Mouse (Mus musculus) thymus, postnatal 25 days (tissue): Measurements from ENCODE around the gene Psmb5.

Experiments
- DNase-seq: peaks from one replicate; pipeline ENCODE4 v3.0.0; 2022

The Psmb5 gene

DNA sequence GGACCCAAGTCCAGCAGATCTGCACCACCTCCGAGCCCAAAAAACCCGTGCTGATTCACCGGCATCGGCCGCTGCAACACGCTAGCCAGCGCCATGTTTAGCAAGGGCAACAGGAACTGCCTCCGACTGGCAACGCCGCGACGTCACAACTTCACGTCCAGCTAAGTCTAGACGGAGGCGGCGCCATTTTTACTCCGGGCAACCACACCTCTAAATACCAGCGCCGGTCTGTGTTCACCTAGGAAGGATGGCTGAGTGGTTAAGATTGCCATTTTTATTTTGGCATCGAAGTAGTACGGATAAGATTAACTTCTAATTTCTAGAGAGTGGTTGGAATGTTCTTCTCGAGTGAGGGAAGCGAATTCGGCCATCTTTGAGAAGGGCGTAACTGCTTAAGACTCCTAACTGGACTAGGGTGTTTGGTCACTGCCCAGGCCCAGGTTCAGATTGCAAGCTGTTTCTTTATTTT is at the start of gene Psmb5:
TSS of gene Psmb5 (minus strand) at position 126 of the 469 bp plus-strand sequence.
- DNase-seq, result peak; percentile 86

- DNase-seq, result no peak
Observed at GRCm38 (mm10) chr14:54664477-54665222, 46.8 kb upstream of the Psmb5 start.

GRCm38 (mm10) chr14:54660009-54660408 is 42.2 kb upstream of the Psmb5 start:
- DNase-seq, result no peak

DNA sequence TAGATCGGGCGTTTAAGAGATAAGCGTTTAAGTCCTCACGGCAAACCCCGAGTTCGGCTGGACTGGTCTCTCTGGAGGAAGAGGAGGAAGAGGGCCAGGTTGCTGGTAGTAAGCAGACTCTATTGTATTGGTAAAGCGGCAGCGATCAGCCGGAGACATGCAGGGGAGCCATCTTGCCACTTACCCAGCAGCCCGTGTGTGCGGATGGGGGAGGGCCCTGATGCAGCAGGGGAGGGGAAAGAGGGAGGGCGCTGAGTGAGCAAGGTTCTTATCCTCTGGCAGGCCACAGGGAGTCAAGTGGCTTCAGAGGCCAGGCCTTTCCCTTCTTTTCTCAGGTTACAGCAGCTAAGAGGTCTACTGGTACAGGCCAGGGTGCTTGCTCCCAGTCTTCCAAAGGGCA is 35.7 kb upstream of the Psmb5 start:
- DNase-seq, result peak; percentile 86

DNA sequence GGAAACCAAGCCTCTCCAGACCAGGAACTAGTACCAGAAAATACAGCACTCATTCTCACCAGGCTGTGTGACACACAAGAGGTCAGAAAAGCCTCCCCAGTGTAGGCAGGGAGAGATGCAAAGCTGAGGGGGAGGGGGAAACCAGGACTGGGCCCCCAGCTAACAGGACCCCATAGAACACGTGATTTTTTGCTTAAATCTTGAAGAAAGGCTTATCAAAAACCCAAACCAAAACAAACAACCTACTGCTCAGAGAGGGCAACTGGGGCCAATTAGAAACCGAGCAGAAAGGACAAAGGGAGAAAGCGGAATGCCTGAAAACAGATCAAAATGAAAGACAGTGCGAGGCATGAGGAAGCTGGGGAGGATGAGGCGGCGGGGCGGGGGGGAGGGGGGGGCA is 35.0 kb upstream of the Psmb5 start:
- peak; percentile 22 for DNase-seq

GRCm38 (mm10) chr14:54651556-54651955 is 33.7 kb upstream of the Psmb5 start:
- no peak for DNase-seq

DNA sequence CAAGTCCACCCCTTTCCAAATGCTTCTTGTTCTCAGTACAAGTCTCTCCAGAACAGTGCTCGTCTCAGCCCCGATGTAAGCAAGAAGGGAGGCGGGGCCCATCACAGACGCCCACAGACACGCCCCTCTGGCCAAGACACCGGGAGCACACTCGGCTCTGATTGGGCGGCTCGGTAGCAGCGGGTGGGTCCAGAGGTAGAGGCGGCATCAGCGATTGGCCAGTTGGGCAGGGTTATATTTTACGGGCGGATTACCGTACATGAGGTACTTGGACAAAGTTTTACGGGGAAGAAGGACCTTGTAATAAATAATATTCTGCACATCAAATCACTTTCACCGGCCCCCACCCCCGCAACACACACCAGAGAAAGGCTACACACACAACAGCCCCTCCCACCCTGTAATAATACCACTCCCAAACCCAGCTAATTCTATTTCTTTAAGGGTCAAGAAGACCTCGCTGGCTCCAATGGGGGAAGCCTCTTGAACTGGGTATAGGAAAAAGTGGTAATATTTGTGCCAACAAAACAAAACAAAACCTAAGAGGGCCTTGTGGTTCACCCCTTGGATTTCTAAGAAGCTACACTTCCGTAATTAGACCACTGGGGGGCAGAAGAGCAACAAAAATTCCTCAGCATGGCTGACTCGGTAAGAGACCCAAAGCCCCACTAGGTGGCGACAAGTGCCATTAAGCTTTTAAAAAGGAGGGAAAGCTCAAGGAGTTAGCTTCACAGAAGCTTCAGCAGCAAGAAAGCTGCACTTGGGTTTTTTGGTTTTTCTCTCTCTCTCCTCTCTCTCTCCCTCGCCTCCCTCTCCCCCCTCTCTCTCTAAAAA is 33.0 kb upstream of the Psmb5 start:
- DNase-seq, result peak; percentile 90

DNA sequence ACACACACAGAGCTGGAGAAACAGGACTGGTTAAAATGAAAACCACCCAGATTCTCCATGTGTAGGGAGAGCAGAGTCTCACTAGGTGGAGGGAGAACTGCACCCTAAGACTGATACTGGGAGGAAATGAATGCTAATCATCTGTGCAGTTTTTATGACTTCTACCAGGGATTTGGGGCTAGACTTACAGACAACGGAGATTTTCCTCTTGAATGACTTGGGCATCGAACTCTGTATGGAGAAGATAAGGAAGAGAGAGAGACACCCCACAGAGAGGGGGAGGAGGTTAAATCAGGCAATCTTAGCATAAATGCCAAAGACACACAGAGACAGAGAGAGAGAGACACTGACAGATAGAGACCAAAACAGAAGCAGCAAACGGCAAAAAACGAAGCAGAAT is 30.1 kb upstream of the Psmb5 start:
- DNase-seq, result no peak

- no peak for DNase-seq
Observed at GRCm38 (mm10) chr14:54646898-54647636, 29.2 kb upstream of the Psmb5 start.

DNA sequence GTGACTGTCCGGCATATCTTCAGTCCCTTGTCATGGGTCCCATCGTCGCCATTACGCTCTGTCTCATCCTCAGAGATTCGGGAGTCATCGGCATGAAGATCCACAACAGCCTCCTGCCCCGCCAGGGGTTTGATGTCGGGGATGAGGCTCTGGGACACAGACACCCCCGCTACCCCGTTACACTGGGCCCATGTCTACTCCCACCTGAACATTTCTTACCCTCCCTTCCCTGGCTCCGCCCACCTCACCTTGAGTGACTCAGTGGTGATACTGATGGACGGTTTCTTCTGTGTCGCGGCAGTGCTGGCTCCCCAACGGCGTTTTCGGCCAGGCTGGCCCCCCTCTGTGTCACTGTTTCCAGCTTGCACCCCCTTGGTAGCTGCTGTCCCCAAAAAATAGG is 28.6 kb upstream of the Psmb5 start:
- no peak for DNase-seq

- DNase-seq, result no peak
Observed at GRCm38 (mm10) chr14:54644294-54644693, 26.5 kb upstream of the Psmb5 start.

- no peak for DNase-seq
Observed at GRCm38 (mm10) chr14:54643011-54643410, 25.2 kb upstream of the Psmb5 start.

- no peak for DNase-seq
Observed at GRCm38 (mm10) chr14:54642224-54642944, 24.6 kb upstream of the Psmb5 start.

- peak; percentile 94 for DNase-seq
Observed at GRCm38 (mm10) chr14:54641305-54641969, 23.6 kb upstream of the Psmb5 start, which contains the start of gene Cdh24. Gene Cdh24 (minus strand): TSS chr14:54641364.

GRCm38 (mm10) chr14:54640946-54641304 is 23.1 kb upstream of the Psmb5 start, which contains the start of gene Gm17606:
Gene Gm17606 (plus strand): TSS chr14:54640952.
- no peak for DNase-seq

GRCm38 (mm10) chr14:54640121-54640520 is 22.3 kb upstream of the Psmb5 start:
- DNase-seq, result no peak

DNA sequence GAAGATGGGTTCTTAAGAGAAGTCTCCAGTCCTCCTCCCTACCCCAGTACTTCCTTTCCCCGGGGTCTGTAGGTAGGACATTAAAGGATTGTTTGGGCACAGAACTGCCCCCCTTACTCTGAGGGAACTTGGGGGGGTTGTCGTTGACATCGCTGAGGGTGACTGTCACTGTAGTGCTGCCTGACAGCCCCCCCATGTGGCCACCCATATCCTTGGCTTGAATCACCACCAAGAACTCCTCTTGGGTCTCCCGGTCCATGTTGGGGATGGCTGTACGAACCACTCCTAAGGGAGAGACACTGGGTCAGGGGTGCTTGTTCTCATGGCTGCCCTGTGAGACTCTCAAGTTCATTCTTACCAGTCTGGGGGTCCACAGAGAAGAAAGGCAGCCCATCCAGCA is 20.4 kb upstream of the Psmb5 start:
- DNase-seq, result no peak

- DNase-seq, result peak; percentile 60
Observed at GRCm38 (mm10) chr14:54636954-54637353, 19.1 kb upstream of the Psmb5 start.

- DNase-seq, result no peak
Observed at GRCm38 (mm10) chr14:54634182-54634581, 16.4 kb upstream of the Psmb5 start.

- no peak for DNase-seq
Observed at GRCm38 (mm10) chr14:54632252-54632651, 14.4 kb upstream of the Psmb5 start.

GRCm38 (mm10) chr14:54631240-54631599 is 13.4 kb upstream of the Psmb5 start:
- no peak for DNase-seq
